Mouse (Mus musculus): ENCODE data around the gene Gsta2. TPM values are rescaled to one million over a fixed set of nuclear protein-coding genes. Genes with fewer than 3 reads are reported as not detected.

Gene Gsta2
- polyA plus RNA-seq, 1 experiment = 0.15 TPM

DNA sequence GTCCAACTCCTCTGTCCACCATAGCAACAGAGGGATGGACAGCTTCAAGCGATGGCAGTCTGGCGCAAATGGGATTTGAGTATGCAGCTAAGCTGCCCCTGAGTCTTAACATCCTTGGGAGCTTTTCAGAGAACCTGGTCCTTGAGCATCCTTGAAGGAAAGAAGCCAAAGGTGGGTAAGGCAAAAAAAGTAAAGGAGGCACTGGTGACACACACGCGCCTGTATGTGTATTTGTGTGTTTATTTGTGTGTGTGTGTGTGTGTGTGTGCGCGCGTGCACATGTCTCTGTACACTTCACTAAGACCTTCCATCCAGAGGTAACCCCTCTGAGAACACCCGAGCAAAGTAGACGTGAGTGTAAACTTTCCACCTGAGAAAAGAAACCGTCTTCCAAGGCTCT, 38.2 kb upstream of the Gsta2 start:
- Histone ChIP-seq H3K27ac (ENCODE audit: insufficient read depth, low read length) (no peak overlapping the region), H3K27me3 (ENCODE audit: control insufficient read depth, insufficient read depth, low read length) (peaks cover 12% of the 10 kb centered on the region), H3K4me3 (ENCODE audit: extremely low read depth, insufficient read depth, insufficient read length) (no peak overlapping the region), H3K4me1 (ENCODE audit: control insufficient read depth, insufficient read depth, insufficient read length) (peaks cover 8% of the 10 kb centered on the region), H3K36me3 (ENCODE audit: control insufficient read depth, insufficient read depth, low read length) (no peaks in the 10 kb centered on the region)
- DNase-seq (ENCODE audit: low read depth in 1 of 2, low spot score in 2 of 2) = no peak
- 88% methylated on average over 10 of the region's 10 CpGs for WGBS
- TF ChIP-seq POLR2A (IDR thresholded peaks at IDR 0.05; ENCODE audit: low read depth, low read length) (no peak), CTCF (IDR thresholded peaks at IDR 0.05; ENCODE audit: extremely low read depth, insufficient read depth, insufficient read length, insufficient replicate concordance) (no peak)

DNA sequence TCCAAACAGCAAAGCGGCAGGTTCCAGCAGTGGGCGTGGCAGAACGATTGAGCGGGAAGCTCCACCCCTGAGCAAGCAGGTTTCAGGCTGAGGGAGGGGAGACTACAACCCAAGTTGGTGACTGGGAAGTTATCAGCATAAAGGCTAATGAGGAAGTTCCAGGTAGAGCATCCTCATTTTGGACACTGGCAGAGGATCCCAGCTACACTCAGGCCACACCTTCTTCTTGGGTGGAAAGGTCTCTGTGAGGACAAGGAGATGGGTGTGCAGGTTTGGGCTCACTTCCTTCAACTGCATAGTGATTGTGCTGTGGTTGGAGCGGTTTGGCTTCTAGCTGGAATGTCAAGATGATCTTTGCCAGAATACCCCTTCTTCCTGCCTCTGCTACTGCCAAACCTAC, 34.4 kb upstream of the Gsta2 start:
- no peak for DNase-seq (ENCODE audit: low read depth in 1 of 2, low spot score in 2 of 2)
- Histone ChIP-seq H3K36me3 (ENCODE audit: control insufficient read depth, insufficient read depth, low read length) (no peaks in the 10 kb centered on the region), H3K4me1 (ENCODE audit: control insufficient read depth, insufficient read depth, insufficient read length) (no peaks in the 10 kb centered on the region), H3K27ac (ENCODE audit: insufficient read depth, low read length) (no peak overlapping the region), H3K27me3 (ENCODE audit: control insufficient read depth, insufficient read depth, low read length) (no peaks in the 10 kb centered on the region), H3K4me3 (ENCODE audit: extremely low read depth, insufficient read depth, insufficient read length) (no peak overlapping the region)
- WGBS = 47% methylated on average over 5 of the region's 5 CpGs
- no peak for TF ChIP-seq POLR2A (IDR thresholded peaks at IDR 0.05; ENCODE audit: low read depth, low read length)
- no peak for TF ChIP-seq CTCF (IDR thresholded peaks at IDR 0.05; ENCODE audit: extremely low read depth, insufficient read depth, insufficient read length, insufficient replicate concordance)

DNA sequence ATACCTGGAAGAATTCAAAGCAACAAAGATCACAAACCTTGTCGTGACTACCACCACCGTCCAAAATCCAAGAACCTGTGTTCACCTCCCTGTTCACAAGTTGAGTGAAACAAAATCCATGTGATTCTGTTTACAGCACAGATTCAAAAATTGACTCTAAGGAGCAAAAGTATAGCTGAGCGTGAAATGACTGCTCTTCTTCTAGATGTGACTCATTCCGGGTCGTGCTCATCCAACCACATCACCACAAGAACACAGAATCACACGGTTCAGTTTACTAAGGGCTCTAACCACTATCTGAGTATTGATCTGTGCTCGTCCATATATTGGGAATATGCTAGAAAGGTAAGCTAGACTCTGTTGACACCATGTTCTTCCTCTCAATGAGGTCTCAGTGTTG, 31.4 kb upstream of the Gsta2 start:
- Histone ChIP-seq H3K4me3 (ENCODE audit: extremely low read depth, insufficient read depth, insufficient read length) (no peak overlapping the region), H3K36me3 (ENCODE audit: control insufficient read depth, insufficient read depth, low read length) (no peaks in the 10 kb centered on the region), H3K27ac (ENCODE audit: insufficient read depth, low read length) (no peak overlapping the region), H3K27me3 (ENCODE audit: control insufficient read depth, insufficient read depth, low read length) (no peaks in the 10 kb centered on the region), H3K4me1 (ENCODE audit: control insufficient read depth, insufficient read depth, insufficient read length) (no peaks in the 10 kb centered on the region)
- WGBS = 82% methylated on average over 7 of the region's 7 CpGs
- DNase-seq (ENCODE audit: low read depth in 1 of 2, low spot score in 2 of 2) = no peak
- no peak for TF ChIP-seq POLR2A (IDR thresholded peaks at IDR 0.05; ENCODE audit: low read depth, low read length)
- no peak for TF ChIP-seq CTCF (IDR thresholded peaks at IDR 0.05; ENCODE audit: extremely low read depth, insufficient read depth, insufficient read length, insufficient replicate concordance)

DNA sequence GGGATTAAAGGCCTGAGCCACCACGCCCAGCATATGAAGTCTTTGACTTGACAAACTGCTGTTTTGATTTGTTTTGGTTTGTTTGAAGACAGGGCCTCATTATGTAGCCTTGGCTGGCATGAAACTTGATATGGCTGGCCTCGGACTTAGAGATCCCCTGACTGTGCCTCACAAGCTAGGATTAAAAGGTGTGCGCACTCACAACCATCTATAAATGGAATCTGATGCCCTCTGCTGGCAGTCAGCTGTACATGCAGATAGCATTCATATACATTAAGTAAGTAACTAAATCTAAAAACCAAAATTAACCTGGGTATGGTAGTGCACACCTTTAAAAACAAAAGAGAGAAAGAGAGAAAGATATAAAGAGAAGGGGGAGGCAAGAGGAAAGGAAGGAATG, 30.3 kb upstream of the Gsta2 start:
- WGBS = 63% methylated on average over 3 of the region's 3 CpGs
- no peak for DNase-seq (ENCODE audit: low read depth in 1 of 2, low spot score in 2 of 2)
- H3K27ac ChIP-seq (ENCODE audit: insufficient read depth, low read length) = no peak overlapping the region
- H3K36me3 ChIP-seq (ENCODE audit: control insufficient read depth, insufficient read depth, low read length) = no peaks in the 10 kb centered on the region
- no peak overlapping the region for H3K4me3 ChIP-seq (ENCODE audit: extremely low read depth, insufficient read depth, insufficient read length)
- no peaks in the 10 kb centered on the region for H3K4me1 ChIP-seq (ENCODE audit: control insufficient read depth, insufficient read depth, insufficient read length)
- no peaks in the 10 kb centered on the region for H3K27me3 ChIP-seq (ENCODE audit: control insufficient read depth, insufficient read depth, low read length)
- no peak for TF ChIP-seq POLR2A (IDR thresholded peaks at IDR 0.05; ENCODE audit: low read depth, low read length)

DNA sequence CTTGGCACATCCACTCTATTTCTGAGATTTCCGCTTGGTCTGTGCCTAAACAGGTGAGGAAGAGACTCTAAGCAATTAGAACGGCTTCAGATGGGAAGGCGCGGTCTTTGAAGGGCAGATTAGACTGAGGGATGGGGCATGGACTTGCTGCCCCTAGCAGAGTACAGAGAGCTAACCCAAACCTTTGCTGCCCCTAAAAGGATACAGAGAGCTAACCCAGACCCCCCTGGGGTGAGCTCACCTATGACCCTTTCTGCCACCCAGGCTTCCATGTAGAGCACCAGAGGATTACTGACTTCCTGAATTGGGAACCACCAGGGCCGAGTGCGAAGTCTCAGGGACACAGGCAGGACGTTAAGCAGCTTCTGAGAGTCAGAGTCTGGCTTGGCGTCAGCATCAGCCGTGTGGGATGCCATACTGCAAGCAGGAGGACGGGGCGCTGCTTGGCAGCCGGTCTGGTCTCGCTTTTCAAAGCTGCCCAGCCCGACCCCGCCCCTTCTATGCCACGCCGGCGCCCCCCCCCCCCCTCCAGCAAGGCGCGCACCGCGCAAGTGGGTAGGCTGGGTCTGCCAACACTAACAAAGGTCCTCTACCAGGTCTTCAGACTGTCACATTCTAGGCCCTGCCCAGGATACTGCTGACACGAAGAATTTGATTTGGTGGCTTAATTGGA, 22.7 kb upstream of the Gsta2 start, which contains the start of gene Ooep:
TSS of gene Ooep (minus strand) at position 613 of the 673 bp plus-strand sequence.
- 12% methylated on average over 22 of the region's 23 CpGs for WGBS

DNA sequence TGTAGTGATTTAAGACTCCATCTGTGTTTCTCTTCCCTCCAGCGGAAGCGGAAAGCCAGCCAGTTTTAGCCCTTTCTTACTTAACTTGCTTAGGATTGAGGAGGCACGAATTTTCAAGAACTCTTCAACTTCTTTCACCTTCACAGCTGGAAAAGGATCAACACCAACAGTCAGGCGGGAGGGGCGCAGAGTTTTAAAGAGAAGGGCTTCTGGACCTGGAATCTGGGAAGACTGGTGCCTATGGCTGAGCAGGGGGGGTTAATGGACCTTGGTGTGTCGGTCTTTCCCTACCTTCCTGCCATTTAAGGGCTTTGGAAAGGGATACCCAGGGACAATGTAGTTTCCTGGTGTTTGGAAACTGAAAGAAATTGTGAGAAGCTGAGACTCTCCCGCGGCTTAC, 22.0 kb upstream of the Gsta2 start:
- Histone ChIP-seq H3K4me3 (ENCODE audit: extremely low read depth, insufficient read depth, insufficient read length) (no peak overlapping the region), H3K36me3 (ENCODE audit: control insufficient read depth, insufficient read depth, low read length) (no peaks in the 10 kb centered on the region), H3K27ac (ENCODE audit: insufficient read depth, low read length) (no peak overlapping the region), H3K4me1 (ENCODE audit: control insufficient read depth, insufficient read depth, insufficient read length) (no peaks in the 10 kb centered on the region), H3K27me3 (ENCODE audit: control insufficient read depth, insufficient read depth, low read length) (no peaks in the 10 kb centered on the region)
- 72% methylated on average over 8 of the region's 8 CpGs for WGBS
- no peak for DNase-seq (ENCODE audit: low read depth in 1 of 2, low spot score in 2 of 2)
- no peak for TF ChIP-seq POLR2A (IDR thresholded peaks at IDR 0.05; ENCODE audit: low read depth, low read length)
- TF ChIP-seq CTCF (IDR thresholded peaks at IDR 0.05; ENCODE audit: extremely low read depth, insufficient read depth, insufficient read length, insufficient replicate concordance) = no peak

More for the DNA sequence above, 22.7 kb upstream of the Gsta2 start, which contains the start of gene Ooep:
- H3K27ac ChIP-seq (ENCODE audit: insufficient read depth, low read length) = no peak within 1 kb of the TSS
- H3K4me1 ChIP-seq (ENCODE audit: control insufficient read depth, insufficient read depth, insufficient read length) = no peaks in the 10 kb centered on the region
- TF ChIP-seq CTCF (IDR thresholded peaks at IDR 0.05; ENCODE audit: extremely low read depth, insufficient read depth, insufficient read length, insufficient replicate concordance) (no peak), POLR2A (IDR thresholded peaks at IDR 0.05; ENCODE audit: low read depth, low read length) (no peak)
- H3K36me3 ChIP-seq (ENCODE audit: control insufficient read depth, insufficient read depth, low read length) = no peaks in the 10 kb centered on the region
- no peak within 1 kb of the TSS for H3K4me3 ChIP-seq (ENCODE audit: extremely low read depth, insufficient read depth, insufficient read length)
- no peaks in the 10 kb centered on the region for H3K27me3 ChIP-seq (ENCODE audit: control insufficient read depth, insufficient read depth, low read length)
- DNase-seq (ENCODE audit: low read depth in 1 of 2, low spot score in 2 of 2) = no peak

DNA sequence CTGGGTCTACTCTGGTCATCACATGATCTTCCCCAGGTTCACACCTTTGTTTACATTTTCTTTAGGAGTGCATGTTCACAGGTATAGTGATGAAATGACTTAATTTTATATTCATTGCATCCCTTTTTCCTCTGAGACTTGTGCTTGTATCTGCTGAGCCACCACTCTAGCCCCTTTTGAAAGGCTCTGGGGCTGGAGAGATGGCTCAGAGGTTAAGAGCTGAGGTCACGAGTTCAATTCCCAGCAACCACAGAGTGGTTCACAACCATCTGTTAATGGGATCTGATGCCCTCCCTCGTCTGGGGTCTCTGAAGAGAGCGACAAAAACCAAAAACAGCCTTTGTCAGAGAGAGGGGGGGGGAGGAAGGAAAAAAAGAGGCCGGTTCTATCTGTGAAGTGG, 19.9 kb upstream of the Gsta2 start:
- Histone ChIP-seq H3K4me3 (ENCODE audit: extremely low read depth, insufficient read depth, insufficient read length) (no peak overlapping the region), H3K4me1 (ENCODE audit: control insufficient read depth, insufficient read depth, insufficient read length) (no peaks in the 10 kb centered on the region), H3K36me3 (ENCODE audit: control insufficient read depth, insufficient read depth, low read length) (no peaks in the 10 kb centered on the region), H3K27ac (ENCODE audit: insufficient read depth, low read length) (no peak overlapping the region), H3K27me3 (ENCODE audit: control insufficient read depth, insufficient read depth, low read length) (no peaks in the 10 kb centered on the region)
- no peak for DNase-seq (ENCODE audit: low read depth in 1 of 2, low spot score in 2 of 2)
- 85% methylated on average over 4 of the region's 4 CpGs for WGBS
- TF ChIP-seq CTCF (IDR thresholded peaks at IDR 0.05; ENCODE audit: extremely low read depth, insufficient read depth, insufficient read length, insufficient replicate concordance) (no peak), POLR2A (IDR thresholded peaks at IDR 0.05; ENCODE audit: low read depth, low read length) (no peak)

Data from spleen, adult 2 months (tissue).